22 mouse cellular contexts compared by ENCODE assay signal in genomic region chr10:59602043-59602442, GRCm38 (mm10). TPM values are rescaled to one million over a fixed set of nuclear protein-coding genes. Genes with fewer than 3 reads are reported as not detected.
DNase-seq lines count a peak whose midpoint lies in the region; ATAC-seq and TF ChIP-seq lines count a peak whose summit lies in the region.
"Had no signal": no experiment of that assay in that cellular context is flagged by ENCODE, and none has a peak within 500 bp of the region (broad histone marks: within the 10 kb centered on the region; RNA-seq: fewer than 3 reads in every experiment).

No protein-coding gene starts in this region.

- peak overlapping the region; percentile 18; the same call in 1 of the 2 replicates for H3K27ac ChIP-seq in embryonic facial prominence, embryonic 14.5 days (replicated peaks; ENCODE audit: low read depth, low read length)
- no peak overlapping the region for H3K27ac ChIP-seq in embryonic facial prominence, embryonic 10.5 days (replicated peaks)
- peak overlapping the region; percentile 20; the same call in 1 of the 2 replicates for H3K27ac ChIP-seq in hindbrain, embryonic 16.5 days (ENCODE audit: low read depth, low read length)
- H3K27ac ChIP-seq in hindbrain, embryonic 14.5 days = no peak overlapping the region
- H3K27ac ChIP-seq in lung, embryonic 14.5 days (ENCODE audit: low read depth) = no peak overlapping the region
- H3K27ac ChIP-seq: intestine, embryonic 15.5 days; midbrain, embryonic 12.5 days had no signal

- H3K4me2 ChIP-seq in embryonic facial prominence, embryonic 14.5 days (ENCODE audit: low read depth, low read length) = no peak overlapping the region
- no peak overlapping the region for H3K4me2 ChIP-seq in hindbrain, embryonic 16.5 days (ENCODE audit: low read length)
- H3K4me2 ChIP-seq in hindbrain, embryonic 14.5 days (replicated peaks) = no peak overlapping the region
- no peak overlapping the region for H3K4me2 ChIP-seq in lung, embryonic 14.5 days
- H3K4me2 ChIP-seq: intestine, embryonic 15.5 days; liver, embryonic 11.5 days; midbrain, embryonic 12.5 days had no signal

- TF ChIP-seq CTCF in lung, embryonic 14.5 days (IDR thresholded peaks at IDR 0.05; ENCODE audit: low read depth) = no peak
- TF ChIP-seq CTCF in brain, embryonic 14.5 days (IDR thresholded peaks at IDR 0.05; ENCODE audit: borderline replicate concordance, extremely low read depth, insufficient read depth, insufficient read length) = no peak

- no peak overlapping the region; the same call in 1 of the 2 replicates for H3K9ac ChIP-seq in embryonic facial prominence, embryonic 14.5 days (ENCODE audit: low read depth, low read length)
- no peak overlapping the region for H3K9ac ChIP-seq in hindbrain, embryonic 16.5 days (ENCODE audit: low read depth, low read length)
- no peak overlapping the region for H3K9ac ChIP-seq in hindbrain, embryonic 14.5 days
- H3K9ac ChIP-seq in lung, embryonic 14.5 days = no peak overlapping the region
- H3K9ac ChIP-seq: intestine, embryonic 15.5 days; midbrain, embryonic 12.5 days had no signal

- no peaks in the 10 kb centered on the region for H3K27me3 ChIP-seq in embryonic facial prominence, embryonic 14.5 days (replicated peaks; ENCODE audit: control insufficient read depth, insufficient read depth, low read length)
- no peaks in the 10 kb centered on the region for H3K27me3 ChIP-seq in embryonic facial prominence, embryonic 10.5 days (replicated peaks; ENCODE audit: low read depth, poor library complexity, severe bottlenecking)
- no peaks in the 10 kb centered on the region for H3K27me3 ChIP-seq in hindbrain, embryonic 16.5 days (replicated peaks; ENCODE audit: control insufficient read depth, insufficient read depth, low read length)
- H3K27me3 ChIP-seq in hindbrain, embryonic 14.5 days (ENCODE audit: control insufficient read depth, insufficient read depth, low read length) = no peaks in the 10 kb centered on the region
- H3K27me3 ChIP-seq in lung, embryonic 14.5 days (ENCODE audit: insufficient read depth, low read length) = no peaks in the 10 kb centered on the region
- H3K27me3 ChIP-seq: intestine, embryonic 15.5 days; midbrain, embryonic 12.5 days had no signal

- no peaks in the 10 kb centered on the region for H3K9me3 ChIP-seq in embryonic facial prominence, embryonic 14.5 days (ENCODE audit: control insufficient read depth, low read length)
- H3K9me3 ChIP-seq in embryonic facial prominence, embryonic 10.5 days = no peaks in the 10 kb centered on the region
- no peaks in the 10 kb centered on the region for H3K9me3 ChIP-seq in hindbrain, embryonic 16.5 days (ENCODE audit: control insufficient read depth, low read length)
- H3K9me3 ChIP-seq in hindbrain, embryonic 14.5 days (ENCODE audit: control insufficient read depth, low read length) = no peaks in the 10 kb centered on the region
- no peaks in the 10 kb centered on the region for H3K9me3 ChIP-seq in lung, embryonic 14.5 days (ENCODE audit: low read depth, low read length)
- H3K9me3 ChIP-seq: G1E; intestine, embryonic 15.5 days; midbrain, embryonic 12.5 days had no signal

- no peak for DNase-seq in embryonic facial prominence, embryonic 14.5 days (ENCODE audit: low spot score)
- DNase-seq in embryonic facial prominence, embryonic 10.5 days (ENCODE audit: low spot score) = no peak
- DNase-seq in hindbrain, embryonic 14.5 days (ENCODE audit: low spot score) = no peak
- peak; percentile 41 for DNase-seq in lung, embryonic 14.5 days
- DNase-seq in lung, postnatal 10 days = no peak
- DNase-seq in brain, embryonic 14.5 days (ENCODE audit: low read depth) = peak; percentile 48
- DNase-seq in frontal cortex, adult 2 months (ENCODE audit: extremely low spot score in 1 of 2, low spot score in 1 of 2) = no peak
- DNase-seq: adrenal gland, postnatal 14 days; gastrocnemius, postnatal 10 days; heart, adult 18-20 months; heart, postnatal 36 days; layer of hippocampus, postnatal 36 days; lung, adult 18-20 months; right cerebral cortex, postnatal 4 days had no signal

- no peak for ATAC-seq in embryonic facial prominence, embryonic 14.5 days (ENCODE audit: low read depth)
- ATAC-seq in hindbrain, embryonic 16.5 days = peak; percentile 52; the same call in 1 of the 2 replicates
- ATAC-seq in hindbrain, embryonic 14.5 days (ENCODE audit: low FRiP score) = no peak
- ATAC-seq in lung, embryonic 14.5 days (ENCODE audit: insufficient read depth) = no peak
- ATAC-seq: intestine, embryonic 15.5 days had no signal

- peaks cover 7% of the 10 kb centered on the region; the same call in 1 of the 2 replicates for H3K36me3 ChIP-seq in embryonic facial prominence, embryonic 14.5 days (ENCODE audit: control insufficient read depth, insufficient read depth, low read length)
- no peaks in the 10 kb centered on the region for H3K36me3 ChIP-seq in embryonic facial prominence, embryonic 10.5 days (replicated peaks)
- no peaks in the 10 kb centered on the region for H3K36me3 ChIP-seq in hindbrain, embryonic 16.5 days (ENCODE audit: control insufficient read depth, insufficient read depth, low read length)
- H3K36me3 ChIP-seq in hindbrain, embryonic 14.5 days (replicated peaks; ENCODE audit: control insufficient read depth, insufficient read depth) = no peaks in the 10 kb centered on the region
- no peaks in the 10 kb centered on the region for H3K36me3 ChIP-seq in lung, embryonic 14.5 days (ENCODE audit: insufficient read depth)
- H3K36me3 ChIP-seq: midbrain, embryonic 12.5 days had no signal

- 63% methylated on average over 8 of the region's 8 CpGs for WGBS in embryonic facial prominence, embryonic 14.5 days
- WGBS in embryonic facial prominence, embryonic 10.5 days = 86% methylated on average over 8 of the region's 8 CpGs
- WGBS in hindbrain, embryonic 16.5 days = 46% methylated on average over 8 of the region's 8 CpGs
- 55% methylated on average over 8 of the region's 8 CpGs for WGBS in hindbrain, embryonic 14.5 days
- 55% methylated on average over 8 of the region's 8 CpGs for WGBS in lung, embryonic 14.5 days

- H3K4me1 ChIP-seq in embryonic facial prominence, embryonic 14.5 days (ENCODE audit: control insufficient read depth, insufficient read depth, low read length) = no peaks in the 10 kb centered on the region; the same call in 1 of the 2 replicates
- no peaks in the 10 kb centered on the region for H3K4me1 ChIP-seq in embryonic facial prominence, embryonic 10.5 days
- H3K4me1 ChIP-seq in hindbrain, embryonic 16.5 days (ENCODE audit: control insufficient read depth, insufficient read depth, low read depth, low read length) = peaks cover 4% of the 10 kb centered on the region; the same call in 1 of the 2 replicates
- H3K4me1 ChIP-seq in hindbrain, embryonic 14.5 days (replicated peaks; ENCODE audit: control insufficient read depth, insufficient read depth, low read length) = 0 out of 2 replicates have a peak, but pooled peaks cover 4% of the 10 kb centered on the region
- no peaks in the 10 kb centered on the region for H3K4me1 ChIP-seq in lung, embryonic 14.5 days (ENCODE audit: insufficient read depth)
- H3K4me1 ChIP-seq: midbrain, embryonic 12.5 days had no signal

- no peak for TF ChIP-seq POLR2A in brain, embryonic 14.5 days (IDR thresholded peaks at IDR 0.05; ENCODE audit: borderline replicate concordance, extremely low read depth, insufficient read depth, insufficient read length, poor library complexity, severe bottlenecking)

- no peak overlapping the region for H3K4me3 ChIP-seq in embryonic facial prominence, embryonic 14.5 days (ENCODE audit: low read depth, low read length)
- no peak overlapping the region for H3K4me3 ChIP-seq in embryonic facial prominence, embryonic 10.5 days
- H3K4me3 ChIP-seq in hindbrain, embryonic 16.5 days (ENCODE audit: low read length) = no peak overlapping the region
- H3K4me3 ChIP-seq in hindbrain, embryonic 14.5 days (replicated peaks; ENCODE audit: low read length) = no peak overlapping the region
- no peak overlapping the region for H3K4me3 ChIP-seq in lung, embryonic 14.5 days (ENCODE audit: low read depth, low read length)
- H3K4me3 ChIP-seq: intestine, embryonic 15.5 days; midbrain, embryonic 12.5 days had no signal

RNA-seq across cellular contexts. Expression of gene Gm10322, which starts 13.8 kb away (rescaled TPM):
- polyA plus RNA-seq in embryonic facial prominence, embryonic 14.5 days (2014; fragmentation: Nextera tagmentation; extraction: Ambion mirVana) = not detected in 2 replicates
- polyA plus RNA-seq in embryonic facial prominence, embryonic 10.5 days (2016; fragmentation: Nextera tagmentation; extraction: Ambion mirVana) = not detected in 2 replicates
- polyA plus RNA-seq in hindbrain, embryonic 16.5 days (2015; fragmentation: Nextera tagmentation; extraction: Ambion mirVana) = not detected in 2 replicates
- not detected in 2 replicates for polyA plus RNA-seq in hindbrain, embryonic 14.5 days (2014; fragmentation: Nextera tagmentation; extraction: Ambion mirVana)
- not detected in 2 replicates for polyA plus RNA-seq in lung, embryonic 14.5 days (2014; fragmentation: Nextera tagmentation; extraction: Ambion mirVana)
- polyA plus RNA-seq in brain, embryonic 14.5 days (2012; rRNA removed) = not detected in 2 replicates
- polyA plus RNA-seq in frontal cortex, adult 2 months (2012; rRNA removed) = not detected in 2 replicates
- polyA plus RNA-seq: G1E; heart, embryonic 14.5 days; intestine, embryonic 15.5 days; kidney, embryonic 16.5 days; liver, embryonic 11.5 days; midbrain, embryonic 12.5 days; stomach, embryonic 16.5 days had no signal

RNA-seq across cellular contexts. Expression of gene Mcu, which starts 14.4 kb away (rescaled TPM):
- polyA plus RNA-seq in embryonic facial prominence, embryonic 14.5 days (2014; fragmentation: Nextera tagmentation; extraction: Ambion mirVana) = 47.9 and 48.1 TPM in 2 replicates
- 17.4 and 19.4 TPM in 2 replicates for polyA plus RNA-seq in embryonic facial prominence, embryonic 10.5 days (2016; fragmentation: Nextera tagmentation; extraction: Ambion mirVana)
- polyA plus RNA-seq in hindbrain, embryonic 16.5 days (2015; fragmentation: Nextera tagmentation; extraction: Ambion mirVana) = 35.7 and 35.9 TPM in 2 replicates
- polyA plus RNA-seq in hindbrain, embryonic 14.5 days (2014; fragmentation: Nextera tagmentation; extraction: Ambion mirVana) = 33.0 and 37.3 TPM in 2 replicates
- polyA plus RNA-seq in lung, embryonic 14.5 days (2014; fragmentation: Nextera tagmentation; extraction: Ambion mirVana) = 31.7 and 32.4 TPM in 2 replicates
- 11.4 and 17.3 TPM in 2 replicates for polyA plus RNA-seq in brain, embryonic 14.5 days (2012; rRNA removed)
- polyA plus RNA-seq in frontal cortex, adult 2 months (2012; rRNA removed) = 28.5 and 30.0 TPM in 2 replicates

Comparison
In these comparisons a context has a peak if more than half of its experiments do, and no peak if none do; other contexts are left out.
1. DNase-seq: peak in lung, embryonic 14.5 days (single experiment) and brain, embryonic 14.5 days (single experiment); none in embryonic facial prominence, embryonic 14.5 days (single experiment), embryonic facial prominence, embryonic 10.5 days (single experiment), hindbrain, embryonic 14.5 days (single experiment), lung, postnatal 10 days (single experiment) and frontal cortex, adult 2 months (0 of 2).
2. H3K27ac ChIP-seq: peak in embryonic facial prominence, embryonic 14.5 days (single experiment) and hindbrain, embryonic 16.5 days (single experiment); none in embryonic facial prominence, embryonic 10.5 days (single experiment), hindbrain, embryonic 14.5 days (single experiment) and lung, embryonic 14.5 days (single experiment).